Mouse (Mus musculus) small intestine, adult 2 months (tissue): ENCODE measurements at regions not wholly inside any gene's neighbourhood (a gene's known extent, or its start where the extent isn't known, plus 50 kb on each side); places are given as distances from the start of the nearest gene placed in this dataset.

Source experiments
- H3K27ac ChIP-seq: fragments of 200-500 bp; 2 replicates; pipeline ENCODE4 v1.5.1; 2012; ENCODE audit warnings: low read depth, low read length, control low read depth, inconsistent platforms; ENCODE audit not compliant: insufficient read depth
- H3K27me3 ChIP-seq: fragments of 200-500 bp; 2 replicates; pipeline ENCODE4 v1.6.1; 2012; ENCODE audit warnings: mild to moderate bottlenecking, moderate library complexity, low read length, inconsistent platforms; ENCODE audit not compliant: control insufficient read depth, insufficient read depth
- H3K36me3 ChIP-seq: fragments of 200-500 bp; 2 replicates; pipeline ENCODE4 v1.6.1; 2012; ENCODE audit warnings: mild to moderate bottlenecking, low read length, control low read depth, inconsistent platforms; ENCODE audit not compliant: control insufficient read depth, insufficient read depth
- H3K4me1 ChIP-seq: fragments of 200-500 bp; 2 replicates; pipeline ENCODE4 v1.6.1; 2012; ENCODE audit warnings: low read length, inconsistent platforms, mixed read lengths; ENCODE audit not compliant: control insufficient read depth, insufficient read depth, insufficient read length
- H3K4me3 ChIP-seq: fragments of 200-500 bp; 2 replicates; pipeline ENCODE4 v1.5.1; 2012; ENCODE audit warnings: low read depth, mild to moderate bottlenecking, control low read depth, inconsistent platforms, low read length, moderate library complexity
- CTCF ChIP-seq: fragments of 200-500 bp; IDR thresholded peaks from 2 replicates; pipeline ENCODE4 v1.5.1; 2012; ENCODE audit warnings: low read depth, mild to moderate bottlenecking, control low read depth, inconsistent platforms, low read length, moderate library complexity, mixed read lengths; ENCODE audit not compliant: insufficient replicate concordance, insufficient read length; ENCODE audit errors: extremely low read depth
- POLR2A ChIP-seq: fragments of 200-500 bp; IDR thresholded peaks from 2 replicates; pipeline ENCODE4 v1.6.1; 2012; ENCODE audit warnings: low read depth, mild to moderate bottlenecking, control low read depth, inconsistent platforms, low read length, moderate library complexity
- WGBS: fragments of 180-500 bp; shearing (Covaris S2); methylation state at CpG from one replicate; pipeline ENCODE4 v1.1.7; 2018; 5-methylcytosine and 5-hydroxymethylcytosine counted together

- WGBS = 69% methylated on average over 5 of the region's 5 CpGs
- no peaks in the 10 kb centered on the region for H3K27me3 ChIP-seq
- TF ChIP-seq POLR2A (no peak), CTCF (no peak)
- no peak overlapping the region for H3K27ac ChIP-seq
- H3K4me1 ChIP-seq = no peaks in the 10 kb centered on the region
- no peaks in the 10 kb centered on the region for H3K36me3 ChIP-seq
- no peak overlapping the region for H3K4me3 ChIP-seq
These were observed 70.9 kb downstream of the Gm4791 start for GRCm38 (mm10) chr9:47069436-47069835.

- no peaks in the 10 kb centered on the region for H3K36me3 ChIP-seq
- TF ChIP-seq CTCF (no peak), POLR2A (no peak)
- 91% methylated on average over 5 of the region's 5 CpGs for WGBS
- no peak overlapping the region for H3K27ac ChIP-seq
- H3K4me3 ChIP-seq = no peak overlapping the region
- no peaks in the 10 kb centered on the region for H3K27me3 ChIP-seq
- no peaks in the 10 kb centered on the region for H3K4me1 ChIP-seq
These were observed 72.4 kb downstream of the Gm4791 start for GRCm38 (mm10) chr9:47070958-47071357.

GRCm38 (mm10) chr9:47076946-47077345 is 78.4 kb downstream of the Gm4791 start:
- Histone ChIP-seq H3K27me3 (no peaks in the 10 kb centered on the region), H3K27ac (no peak overlapping the region), H3K4me1 (peaks cover 10% of the 10 kb centered on the region; the same call in 1 of the 2 replicates), H3K36me3 (no peaks in the 10 kb centered on the region), H3K4me3 (no peak overlapping the region)
- 17% methylated on average over 6 of the region's 6 CpGs for WGBS
- no peak for TF ChIP-seq POLR2A
- TF ChIP-seq CTCF = no peak

- no peaks in the 10 kb centered on the region for H3K27me3 ChIP-seq
- TF ChIP-seq POLR2A (no peak), CTCF (no peak)
- 11% methylated on average over 2 of the region's 2 CpGs for WGBS
- H3K36me3 ChIP-seq = no peaks in the 10 kb centered on the region
- H3K27ac ChIP-seq = peak overlapping the region; percentile 57
- peaks cover 10% of the 10 kb centered on the region; the same call in 1 of the 2 replicates for H3K4me1 ChIP-seq
- H3K4me3 ChIP-seq = no peak overlapping the region
These were observed 78.9 kb downstream of the Gm4791 start for GRCm38 (mm10) chr9:47077416-47077815.

GRCm38 (mm10) chr9:47077945-47078344 is 79.4 kb downstream of the Gm4791 start:
- H3K27ac ChIP-seq = peak overlapping the region; percentile 57
- H3K4me3 ChIP-seq = no peak overlapping the region
- peaks cover 10% of the 10 kb centered on the region; the same call in 1 of the 2 replicates for H3K4me1 ChIP-seq
- TF ChIP-seq POLR2A = no peak
- no peak for TF ChIP-seq CTCF
- 42% methylated on average over 3 of the region's 3 CpGs for WGBS
- no peaks in the 10 kb centered on the region for H3K27me3 ChIP-seq
- no peaks in the 10 kb centered on the region for H3K36me3 ChIP-seq

- H3K4me3 ChIP-seq = no peak overlapping the region
- no peak overlapping the region for H3K27ac ChIP-seq
- peaks cover 10% of the 10 kb centered on the region; the same call in 1 of the 2 replicates for H3K4me1 ChIP-seq
- H3K36me3 ChIP-seq = no peaks in the 10 kb centered on the region
- 97% methylated on average over 6 of the region's 6 CpGs for WGBS
- TF ChIP-seq CTCF (no peak), POLR2A (no peak)
- H3K27me3 ChIP-seq = no peaks in the 10 kb centered on the region
These were observed 82.9 kb downstream of the Gm4791 start for GRCm38 (mm10) chr9:47081407-47081806.

- no peaks in the 10 kb centered on the region for H3K36me3 ChIP-seq
- WGBS = 75% methylated on average over 10 of the region's 10 CpGs
- no peak overlapping the region for H3K27ac ChIP-seq
- TF ChIP-seq POLR2A = no peak
- no peak for TF ChIP-seq CTCF
- no peak overlapping the region for H3K4me3 ChIP-seq
- no peaks in the 10 kb centered on the region for H3K4me1 ChIP-seq
- no peaks in the 10 kb centered on the region for H3K27me3 ChIP-seq
These were observed 93.3 kb downstream of the Gm4791 start for GRCm38 (mm10) chr9:47091796-47092195.
